Mouse (Mus musculus) ES-E14 (cell line): ENCODE results near the gene Ccnf. TPM values are rescaled to one million over a fixed set of nuclear protein-coding genes. Genes with fewer than 3 reads are reported as not detected.

Experiments
- DNase-seq: peaks from one replicate; pipeline ENCODE4 v3.0.0-alpha.2; 2013; ENCODE audit warnings: low read depth, low spot score
- H3K27ac ChIP-seq: 2 replicates; pipeline ENCODE4 v1.5.1; 2012; ENCODE audit warnings: low read depth, mild to moderate bottlenecking, low read length, moderate library complexity, mixed read lengths; ENCODE audit not compliant: poor library complexity, insufficient read depth, severe bottlenecking
- H3K36me3 ChIP-seq: 2 replicates; pipeline ENCODE4 v1.6.1; 2012; ENCODE audit warnings: mild to moderate bottlenecking, low read length, moderate library complexity, mixed read lengths; ENCODE audit not compliant: control insufficient read depth, poor library complexity, insufficient read depth, severe bottlenecking
- H3K4me1 ChIP-seq, 2 experiments: fragments of 150-350 bp in 1 of 2; sonication (generic) in 1 of 2; 2 replicates each; pipeline ENCODE4 v1.6.1; 2012; ENCODE audit warnings: low read length in 2 of 2, mild to moderate bottlenecking in 1 of 2, mixed read lengths in 1 of 2; ENCODE audit not compliant: control insufficient read depth in 2 of 2, insufficient read depth in 2 of 2, poor library complexity in 1 of 2
- H3K4me3 ChIP-seq, 2 experiments: fragments of 150-350 bp in 1 of 2; sonication (generic) in 1 of 2; 2 replicates each; pipeline ENCODE4 v1.5.1; 2012; ENCODE audit warnings: low read length in 2 of 2, low read depth in 1 of 2, mild to moderate bottlenecking in 1 of 2, mixed read lengths in 1 of 2; ENCODE audit not compliant: insufficient read depth in 1 of 2, poor library complexity in 1 of 2, severe bottlenecking in 1 of 2
- H3K9ac ChIP-seq: 2 replicates; pipeline ENCODE4 v1.6.1; 2012; ENCODE audit warnings: low read depth, mild to moderate bottlenecking, low read length, mixed read lengths; ENCODE audit not compliant: poor library complexity, insufficient read depth, severe bottlenecking
- H3K9me3 ChIP-seq: fragments of 150-350 bp; sonication (generic); 2 replicates; pipeline ENCODE4 v1.6.1; 2012; ENCODE audit warnings: low read depth, mild to moderate bottlenecking, low read length; ENCODE audit not compliant: control insufficient read depth, insufficient read depth
- CHD2 ChIP-seq: IDR thresholded peaks from 2 replicates; pipeline ENCODE4 v1.6.1; 2014; ENCODE audit warnings: mild to moderate bottlenecking, low read depth, low read length, inconsistent platforms
- HCFC1 ChIP-seq: IDR thresholded peaks from 2 replicates; pipeline ENCODE4 v1.6.1; 2012; ENCODE audit warnings: low read length, inconsistent platforms, borderline replicate concordance; ENCODE audit not compliant: insufficient read depth
- MAFK ChIP-seq: IDR thresholded peaks from 2 replicates; pipeline ENCODE4 v1.6.1; 2014; ENCODE audit warnings: mild to moderate bottlenecking, low read depth, low read length, inconsistent platforms; ENCODE audit not compliant: insufficient read depth
- ZC3H11A ChIP-seq: IDR thresholded peaks from 2 replicates; pipeline ENCODE4 v1.6.1; 2012; ENCODE audit warnings: low read depth, mild to moderate bottlenecking, inconsistent platforms, low read length, borderline replicate concordance
- ZNF384 ChIP-seq: IDR thresholded peaks from 2 replicates; pipeline ENCODE4 v1.6.1; 2012; ENCODE audit warnings: low read depth, low read length, inconsistent platforms
- in situ Hi-C, 2 experiments: fragments of 600-800 bp; cut with MboI; formaldehyde crosslinking; loops; one replicate each; pipeline ENCODE4 v1.15.1; 2025; ENCODE audit warnings: low sequenced_read_pairs in 2 of 2, inconsistent platforms in 1 of 2; ENCODE audit not compliant: unreplicated experiment in 2 of 2
- total RNA-seq: library from RNA; depleted of rRNA; stranded (reverse); fragments of 300-350 nt; gene quantifications from 2 replicates; pipeline ENCODE4 v1.2.3, GENCODE M21; 2012

The Ccnf gene
- total RNA-seq, 1 experiment: 143 TPM

DNA sequence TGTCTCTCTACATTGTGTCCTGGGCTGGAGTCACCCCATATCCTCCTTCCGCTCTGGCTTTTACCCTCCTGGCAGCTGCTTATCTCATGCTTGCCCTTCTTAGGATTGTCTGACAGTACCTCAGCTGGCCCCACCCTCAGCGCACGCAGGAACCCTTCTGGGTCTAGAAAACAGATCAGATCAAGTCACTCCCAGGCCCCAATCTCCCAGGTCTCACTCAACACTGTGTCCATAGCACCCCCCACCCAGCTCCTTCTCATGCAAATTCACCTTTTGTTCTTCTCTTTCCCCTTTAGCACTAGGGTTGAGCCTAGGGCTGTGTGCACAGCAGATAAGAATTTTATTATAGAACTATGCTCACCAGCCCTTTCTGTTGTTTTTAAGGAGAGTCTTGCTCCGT is 48.2 kb downstream of the Ccnf start:
- Histone ChIP-seq H3K4me1 (peaks cover 12 to 33% of the 10 kb centered on the region in 2 experiments), H3K9me3 (no peaks in the 10 kb centered on the region), H3K27ac (peak overlapping the region; percentile 47; the same call in 1 of the 2 replicates), H3K9ac (no peak overlapping the region), H3K4me3 (0 out of 4 replicates have a peak overlapping the region, but pooled peaks have one; percentile 2 to 6), H3K36me3 (no peaks in the 10 kb centered on the region)
- DNase-seq: peak; percentile 68
- in situ Hi-C loops: no loop called here
- TF ChIP-seq ZC3H11A: no peak
- TF ChIP-seq MAFK: no peak
- no peak for TF ChIP-seq HCFC1
- no peak for TF ChIP-seq ZNF384
- TF ChIP-seq CHD2: no peak

DNA sequence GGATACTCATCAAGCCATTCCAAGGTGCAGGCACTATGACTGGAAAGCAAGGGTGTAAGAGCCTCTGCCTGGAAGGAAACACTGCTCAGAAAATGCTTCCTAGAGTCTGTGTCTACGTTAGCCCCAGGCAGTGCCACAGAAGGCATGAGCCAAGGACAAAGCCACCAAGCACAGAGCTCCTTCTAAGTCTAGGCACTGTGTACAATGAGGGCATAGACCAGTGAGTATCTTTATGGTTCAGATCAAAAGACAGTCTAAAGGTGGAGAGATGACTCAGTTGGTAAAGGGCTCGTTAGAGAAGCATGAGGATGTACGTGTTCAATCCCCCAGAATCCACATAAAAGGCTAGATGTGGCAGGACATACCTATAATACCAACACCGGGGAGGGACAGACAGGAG is 50.2 kb downstream of the Ccnf start:
- in situ Hi-C loops: no loop called here
- no peak overlapping the region for H3K9ac ChIP-seq
- TF ChIP-seq CHD2: no peak
- H3K36me3 ChIP-seq: no peaks in the 10 kb centered on the region
- no peak overlapping the region for H3K27ac ChIP-seq
- DNase-seq: no peak
- H3K4me1 ChIP-seq: peaks cover 10 to 39% of the 10 kb centered on the region in 2 experiments
- no peak overlapping the region for H3K4me3 ChIP-seq
- no peaks in the 10 kb centered on the region for H3K9me3 ChIP-seq

DNA sequence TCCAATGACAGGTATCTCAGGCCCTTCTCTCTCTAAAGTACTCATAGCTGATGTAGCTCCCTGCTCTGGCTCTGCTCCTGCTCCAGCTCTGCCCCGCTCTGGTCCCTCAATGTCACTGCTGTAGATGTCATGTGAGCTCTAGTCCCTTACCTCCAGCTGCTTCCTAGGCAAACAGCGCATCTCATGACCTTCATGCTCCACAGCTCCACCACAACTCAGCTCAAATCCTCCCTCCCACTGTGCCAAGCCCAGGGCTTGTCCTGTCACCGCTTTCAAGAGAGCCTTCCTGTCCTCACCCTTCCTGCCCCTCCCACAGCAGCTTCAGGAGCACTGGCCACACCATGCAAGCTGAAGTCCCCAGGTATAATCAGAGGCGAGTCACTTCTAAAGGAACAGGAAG is 51.5 kb downstream of the Ccnf start:
- in situ Hi-C loops: no loop called here
- DNase-seq: no peak
- no peak for TF ChIP-seq HCFC1
- no peak for TF ChIP-seq ZC3H11A
- TF ChIP-seq MAFK: no peak
- TF ChIP-seq CHD2: no peak
- no peak for TF ChIP-seq ZNF384
- Histone ChIP-seq H3K27ac (no peak overlapping the region; the same call in 1 of the 2 replicates), H3K9me3 (no peaks in the 10 kb centered on the region), H3K9ac (no peak overlapping the region), H3K4me1 (peaks cover 9 to 37% of the 10 kb centered on the region in 2 experiments), H3K36me3 (no peaks in the 10 kb centered on the region), H3K4me3 (no peak overlapping the region)

DNA sequence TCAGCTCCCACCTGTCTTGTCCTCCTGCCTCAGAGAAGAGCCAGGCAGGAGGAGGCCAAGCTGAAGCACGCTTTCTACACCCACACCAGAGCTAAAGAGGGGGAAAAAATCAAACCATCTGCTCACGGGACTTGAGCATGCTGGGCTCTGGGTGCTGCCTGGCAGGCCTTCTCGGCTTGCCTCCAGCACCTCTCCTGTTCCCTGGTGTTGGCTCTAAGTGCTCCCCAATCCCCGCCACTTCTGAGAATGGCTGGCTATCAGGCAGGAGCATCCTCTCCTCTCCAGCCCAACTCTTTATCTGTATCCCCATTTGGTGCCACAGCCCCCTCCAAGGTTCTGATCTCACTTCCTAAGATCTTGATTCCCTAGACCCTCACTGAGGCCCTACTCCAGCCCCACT is 52.0 kb downstream of the Ccnf start:
- TF ChIP-seq MAFK: no peak
- TF ChIP-seq ZC3H11A: no peak
- TF ChIP-seq HCFC1: no peak
- no peak for TF ChIP-seq CHD2
- no peak for TF ChIP-seq ZNF384
- peaks cover 9 to 37% of the 10 kb centered on the region in 2 experiments for H3K4me1 ChIP-seq
- no peak overlapping the region for H3K27ac ChIP-seq
- H3K9ac ChIP-seq: no peak overlapping the region
- no peaks in the 10 kb centered on the region for H3K36me3 ChIP-seq
- H3K9me3 ChIP-seq: no peaks in the 10 kb centered on the region
- DNase-seq: no peak
- in situ Hi-C loops: no loop called here
- no peak overlapping the region for H3K4me3 ChIP-seq

DNA sequence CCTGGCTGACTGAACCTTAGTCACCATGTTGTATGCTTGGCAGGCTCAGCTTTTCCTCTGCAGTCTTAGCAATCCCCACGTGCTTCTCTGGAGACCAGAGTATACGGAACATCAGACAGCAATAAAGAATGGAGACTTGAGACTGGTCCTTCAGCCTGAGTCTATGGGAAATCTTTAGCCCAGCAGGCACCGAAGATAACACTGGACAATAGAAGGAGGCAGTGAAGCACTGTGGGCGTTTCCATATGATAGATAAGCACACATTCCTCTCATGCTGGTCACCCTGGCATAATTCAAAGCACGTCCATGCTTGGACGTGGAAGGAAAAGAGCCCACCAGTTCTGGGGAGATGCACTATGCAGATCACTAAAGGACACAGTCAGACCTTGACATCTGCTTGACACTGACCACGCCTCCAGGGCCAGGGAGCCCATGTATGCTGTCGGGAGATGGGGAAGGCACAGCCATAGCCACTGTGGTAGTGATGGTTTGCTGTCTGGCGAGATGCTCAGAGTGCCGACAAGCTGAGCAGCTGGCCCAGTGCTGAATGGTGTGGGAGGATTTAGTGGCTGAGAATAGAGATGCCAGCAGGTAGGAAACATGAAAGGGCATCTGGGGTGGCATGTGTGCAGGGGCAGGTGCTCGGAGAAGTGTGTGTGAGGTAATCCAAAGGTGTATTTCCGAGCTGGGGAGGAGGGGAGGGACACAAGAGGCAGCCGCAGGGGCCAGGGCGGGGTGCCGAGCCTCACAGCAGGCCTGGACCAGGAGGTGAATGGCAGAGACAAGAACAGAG is 54.1 kb downstream of the Ccnf start:
- Histone ChIP-seq H3K4me1 (peaks cover 4 to 40% of the 10 kb centered on the region in 2 experiments; a peak in 3 of 4 replicates), H3K9ac (no peak overlapping the region), H3K36me3 (no peaks in the 10 kb centered on the region), H3K27ac (no peak overlapping the region), H3K4me3 (no peak overlapping the region), H3K9me3 (no peaks in the 10 kb centered on the region)
- no peak for DNase-seq
- in situ Hi-C loops: no loop called here
- no peak for TF ChIP-seq HCFC1
